Mouse (Mus musculus) right cerebral cortex, postnatal 4 days (tissue): ENCODE data around the gene Gpc6.

Experiments used
- DNase-seq: peaks from one replicate; pipeline ENCODE4 v3.0.0-alpha.2; 2022

Gene Gpc6

DNA sequence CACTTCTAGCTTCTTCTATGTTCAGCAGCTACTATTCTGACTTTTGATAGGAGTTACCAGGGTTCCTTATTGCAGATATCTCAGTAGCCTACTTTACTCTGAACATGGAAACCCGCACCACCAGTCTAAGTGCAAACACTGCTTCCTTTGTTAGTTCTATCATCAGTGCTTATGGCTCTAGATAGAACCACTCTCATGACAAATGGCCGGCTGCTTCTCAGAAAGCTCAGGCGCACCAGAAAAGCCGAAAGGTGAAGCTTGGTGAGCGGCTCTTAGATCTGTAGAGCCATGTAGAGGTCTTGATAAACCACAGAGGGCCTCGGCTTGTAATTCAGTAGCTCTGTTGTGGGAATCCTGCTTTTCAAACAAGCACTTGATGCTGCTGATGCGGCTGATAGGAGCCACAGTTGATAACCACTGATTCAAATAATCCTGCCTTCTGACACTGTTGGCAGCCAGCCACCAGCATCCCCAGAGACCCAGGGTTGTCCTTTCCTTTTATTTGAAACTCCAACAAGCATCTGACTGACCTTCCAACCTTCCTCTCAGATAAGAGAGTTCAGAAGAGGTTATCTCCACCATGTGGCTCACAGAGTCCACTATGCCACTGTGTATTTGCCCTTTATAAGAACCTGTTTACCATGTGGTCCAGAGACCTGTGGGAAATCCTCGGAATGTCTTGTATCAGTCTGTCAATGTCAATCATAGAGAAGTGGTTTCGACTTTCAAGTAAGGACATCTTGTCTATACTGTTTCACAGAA, 723.3 kb downstream of the Gpc6 start:
- DNase-seq: no peak

- no peak for DNase-seq
Observed at GRCm38 (mm10) chr14:117650141-117650540, 725.0 kb downstream of the Gpc6 start.

DNA sequence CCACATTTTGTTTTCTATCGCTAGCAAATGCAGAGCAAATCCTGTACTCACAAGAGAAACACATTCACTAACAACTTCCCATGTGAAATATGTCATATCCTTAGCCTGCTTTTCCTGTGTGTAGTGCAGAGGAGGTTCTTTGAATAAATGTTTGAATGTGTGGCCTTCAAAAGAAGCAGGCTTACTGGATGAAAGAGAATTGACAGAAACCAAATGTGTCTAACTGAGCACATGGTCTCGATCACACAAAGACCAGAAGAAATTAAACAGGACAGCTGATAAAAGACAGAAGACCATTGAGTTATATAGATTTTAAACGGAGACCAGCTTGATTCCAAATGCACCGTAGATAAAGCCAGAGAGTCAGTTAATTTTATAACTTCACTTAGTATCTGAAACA, 726.2 kb downstream of the Gpc6 start:
- DNase-seq: no peak

DNA sequence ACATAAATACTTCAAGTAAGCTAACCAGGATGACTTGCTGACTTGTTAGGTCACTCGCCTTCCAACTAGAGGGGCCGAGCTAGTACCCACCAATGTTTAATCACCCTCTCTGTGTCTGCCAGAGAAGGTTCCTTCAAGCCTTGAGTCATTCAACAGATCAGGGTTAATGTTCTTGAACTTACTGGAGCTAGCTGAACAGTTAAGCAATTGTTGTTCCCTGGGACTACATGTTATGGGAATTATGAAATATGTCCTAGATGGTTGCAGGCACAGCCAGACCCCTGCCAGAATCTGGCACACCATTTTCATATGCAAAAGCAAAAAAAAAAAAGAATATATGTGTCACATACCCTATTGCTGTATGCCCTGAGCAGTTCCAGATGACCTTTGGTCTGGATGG, 726.8 kb downstream of the Gpc6 start:
- no peak for DNase-seq

GRCm38 (mm10) chr14:117655382-117655781, 730.3 kb downstream of the Gpc6 start:
- DNase-seq: no peak

DNA sequence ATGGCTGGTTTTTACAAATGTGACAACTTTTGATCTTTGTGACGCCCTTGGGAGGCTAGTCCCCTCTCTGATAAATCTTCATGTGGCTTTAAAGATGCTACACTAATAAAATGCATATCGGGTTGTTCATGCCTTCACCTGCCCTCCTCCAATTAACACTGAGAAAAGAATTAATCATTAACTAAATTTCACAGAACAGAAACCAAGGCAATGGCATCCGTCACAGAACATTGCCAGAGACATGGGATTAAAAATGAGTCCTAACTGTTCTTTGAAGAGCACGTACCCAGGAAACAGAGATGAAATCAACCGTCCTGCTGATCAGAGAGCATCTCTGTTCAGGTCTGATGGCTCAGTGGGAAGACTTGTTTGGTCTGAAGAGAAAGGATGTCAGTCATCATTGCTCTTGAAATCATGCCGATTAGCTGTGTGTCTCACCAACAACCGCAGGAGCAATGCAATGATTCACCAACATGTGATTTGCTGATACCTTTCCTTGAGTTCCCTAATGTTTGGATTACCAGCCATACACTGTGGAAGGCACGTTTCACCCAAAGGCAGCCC, 734.2 kb downstream of the Gpc6 start:
- no peak for DNase-seq

- no peak for DNase-seq
Observed at GRCm38 (mm10) chr14:117662261-117662660, 737.1 kb downstream of the Gpc6 start.

- DNase-seq: no peak
Observed at GRCm38 (mm10) chr14:117664796-117665195, 739.7 kb downstream of the Gpc6 start.

DNA sequence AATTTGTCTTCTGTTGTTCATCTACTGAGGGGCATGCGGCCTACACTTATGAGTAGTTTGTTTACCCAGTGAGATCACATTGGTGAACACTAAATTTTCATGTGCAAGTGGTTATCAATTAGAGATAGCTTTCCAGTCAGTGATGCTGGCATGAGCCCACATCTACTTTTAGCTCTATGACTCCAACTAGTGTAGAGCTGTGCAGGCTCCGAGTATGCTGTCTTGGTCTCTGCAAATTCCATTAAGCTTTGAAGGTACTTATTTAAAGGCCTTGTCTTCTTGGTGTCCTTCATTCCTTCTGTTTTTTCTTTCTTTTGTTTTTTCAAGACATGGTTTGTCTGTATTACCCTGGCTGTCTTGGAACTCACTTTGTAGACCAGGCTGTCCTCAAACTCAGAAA, 741.0 kb downstream of the Gpc6 start:
- no peak for DNase-seq

GRCm38 (mm10) chr14:117673541-117673940, 748.4 kb downstream of the Gpc6 start:
- no peak for DNase-seq

GRCm38 (mm10) chr14:117674482-117674881, 749.4 kb downstream of the Gpc6 start:
- DNase-seq: no peak

- DNase-seq: no peak
Observed at GRCm38 (mm10) chr14:117679926-117680325, 754.8 kb downstream of the Gpc6 start.

- no peak for DNase-seq
Observed at GRCm38 (mm10) chr14:117681321-117681921, 756.3 kb downstream of the Gpc6 start.

DNA sequence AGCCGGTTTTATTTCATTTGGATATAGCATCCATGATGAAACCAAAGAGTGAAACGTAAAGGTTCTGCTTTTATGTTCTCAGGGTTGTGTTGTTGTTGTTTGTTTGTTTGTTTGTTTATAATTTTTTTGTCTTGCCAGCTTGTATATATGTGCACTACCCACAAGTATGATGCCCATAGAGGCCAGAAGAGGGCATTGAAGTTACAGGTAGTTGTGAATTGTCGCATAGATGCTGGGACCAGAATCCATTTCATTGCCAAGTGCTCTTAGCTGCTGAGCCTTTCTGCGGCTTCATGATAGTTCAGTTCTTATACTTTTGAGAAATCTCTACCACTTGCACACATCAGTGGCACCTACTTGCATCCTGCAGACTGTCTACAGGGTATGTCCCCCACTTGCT, 758.0 kb downstream of the Gpc6 start:
- no peak for DNase-seq

DNA sequence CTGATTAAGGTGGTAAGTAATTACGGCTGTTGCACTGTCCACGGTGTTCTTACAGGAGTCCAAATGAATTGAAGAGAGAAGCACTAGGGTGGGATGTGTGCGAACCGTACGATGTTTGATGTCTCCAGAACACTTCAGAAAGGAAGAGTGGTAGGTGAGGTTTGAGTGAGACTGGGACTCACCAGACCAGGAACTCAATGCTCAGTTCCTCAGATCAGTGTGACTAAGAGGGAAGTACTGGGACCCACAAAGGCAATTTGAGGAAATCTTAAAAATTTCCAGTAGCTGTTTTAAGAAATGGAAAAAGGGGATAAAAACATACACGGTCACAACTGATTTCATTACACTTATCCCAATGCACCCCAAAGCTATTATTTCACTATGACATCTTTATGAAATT, 764.7 kb downstream of the Gpc6 start:
- no peak for DNase-seq

DNA sequence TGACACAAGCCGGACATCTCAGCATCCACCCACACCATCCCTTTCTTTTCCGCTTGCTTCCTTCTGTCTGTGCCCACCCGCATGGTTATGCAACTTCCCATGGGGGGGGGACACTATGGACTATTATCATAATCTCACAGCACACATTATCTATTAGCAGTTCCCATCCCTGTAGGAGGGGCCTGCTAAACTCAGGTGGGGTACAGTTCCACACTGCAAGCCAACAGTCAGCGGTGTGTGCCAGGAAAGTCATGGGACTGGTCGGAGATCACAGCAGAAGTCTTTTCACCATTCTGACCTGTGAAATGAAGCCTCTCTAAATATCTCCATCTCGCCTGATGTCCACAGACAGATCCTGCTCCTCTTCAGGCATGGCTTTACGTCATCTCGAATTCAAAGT, 770.5 kb downstream of the Gpc6 start:
- no peak for DNase-seq

DNA sequence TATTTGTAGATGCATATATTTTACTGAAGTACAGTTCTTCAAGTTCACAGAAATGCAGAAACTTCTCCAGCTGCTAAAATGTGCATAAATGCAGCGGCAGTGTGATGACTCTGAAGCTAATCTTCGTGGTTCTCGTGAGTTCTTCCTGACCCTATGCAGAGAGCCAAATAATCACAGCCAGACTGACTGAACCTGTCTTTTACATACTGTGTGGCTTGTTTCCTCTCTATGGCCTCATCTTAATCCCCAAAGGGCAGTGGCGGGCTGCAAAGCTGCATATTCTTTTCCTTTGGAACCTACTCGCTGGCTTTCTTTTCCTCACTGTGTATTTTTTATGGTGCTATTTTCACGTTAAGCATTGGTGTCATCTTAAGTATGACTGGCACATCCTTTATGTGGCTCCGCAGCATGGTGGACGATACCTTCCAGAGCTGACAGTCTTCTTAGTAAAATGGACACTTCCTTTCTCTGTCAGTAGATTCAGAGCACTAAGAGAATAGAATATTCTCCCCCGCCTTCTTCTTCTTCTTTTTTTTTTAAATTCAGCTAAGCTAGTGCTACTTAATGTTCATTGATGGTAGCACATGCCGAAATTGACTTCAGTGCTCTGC, 775.7 kb downstream of the Gpc6 start:
- DNase-seq: no peak

GRCm38 (mm10) chr14:117708817-117709216, 783.7 kb downstream of the Gpc6 start:
- no peak for DNase-seq

DNA sequence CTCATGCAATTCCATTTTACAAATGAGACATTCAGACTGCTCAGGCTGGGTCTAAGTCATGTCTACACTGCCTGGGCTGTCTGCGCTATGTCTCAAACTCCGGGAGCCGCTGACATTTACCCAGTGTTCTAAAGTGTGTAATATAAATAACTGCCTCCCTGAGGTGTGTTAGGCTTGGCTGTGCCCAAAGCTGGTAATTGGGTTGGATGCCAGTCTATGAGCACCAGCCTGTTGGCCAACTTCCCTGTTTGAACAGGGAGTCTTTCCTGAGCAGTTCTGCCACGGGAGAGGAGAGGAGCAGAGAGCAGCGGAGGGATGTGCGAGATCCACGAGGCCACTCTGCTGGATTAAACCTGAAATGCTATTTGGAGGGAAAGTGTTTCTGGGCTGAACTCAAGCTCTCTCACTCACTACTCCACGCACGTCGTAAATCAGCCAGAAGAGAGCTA, 785.4 kb downstream of the Gpc6 start:
- DNase-seq: peak; percentile 8

- no peak for DNase-seq
Observed at GRCm38 (mm10) chr14:117712311-117712710, 787.2 kb downstream of the Gpc6 start.

DNA sequence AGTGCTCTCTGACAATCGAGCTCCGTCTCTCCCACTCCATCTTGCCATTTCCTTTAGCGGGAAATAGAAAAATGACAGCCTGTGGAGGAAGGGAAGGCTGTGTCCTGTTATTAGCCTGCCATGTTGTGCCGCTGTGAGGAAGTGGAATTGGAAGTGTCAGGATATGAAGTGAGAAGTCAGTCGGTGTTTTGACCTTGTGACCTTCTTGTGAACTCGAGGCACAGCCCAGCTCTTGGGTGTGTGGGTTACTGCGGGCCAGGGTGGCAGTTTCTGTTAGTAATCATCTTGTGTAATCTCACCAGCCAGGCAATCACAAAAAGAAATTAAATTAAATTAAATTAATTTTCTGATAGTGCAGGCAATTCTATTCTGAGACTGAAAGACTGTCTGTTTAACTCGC, 789.0 kb downstream of the Gpc6 start:
- DNase-seq: no peak

DNA sequence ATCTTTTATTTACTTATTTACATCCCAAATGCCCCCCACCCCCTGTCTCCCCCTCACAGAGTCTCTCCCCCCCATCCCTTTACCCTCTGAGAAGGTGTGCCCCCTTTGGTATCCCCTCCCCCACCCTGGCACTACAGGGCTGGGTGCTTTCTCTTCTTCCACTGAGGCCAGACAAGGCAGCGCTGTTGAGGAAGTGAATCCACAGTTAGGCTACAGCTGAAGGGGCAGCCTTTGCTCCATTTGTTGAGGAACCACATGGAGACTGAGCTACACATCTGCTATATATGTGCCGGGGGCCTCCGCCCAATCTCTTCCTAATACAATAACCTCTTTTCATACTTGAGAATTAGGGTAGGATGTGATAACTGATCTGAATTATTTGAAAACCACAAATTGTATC, 791.2 kb downstream of the Gpc6 start:
- DNase-seq: no peak

DNA sequence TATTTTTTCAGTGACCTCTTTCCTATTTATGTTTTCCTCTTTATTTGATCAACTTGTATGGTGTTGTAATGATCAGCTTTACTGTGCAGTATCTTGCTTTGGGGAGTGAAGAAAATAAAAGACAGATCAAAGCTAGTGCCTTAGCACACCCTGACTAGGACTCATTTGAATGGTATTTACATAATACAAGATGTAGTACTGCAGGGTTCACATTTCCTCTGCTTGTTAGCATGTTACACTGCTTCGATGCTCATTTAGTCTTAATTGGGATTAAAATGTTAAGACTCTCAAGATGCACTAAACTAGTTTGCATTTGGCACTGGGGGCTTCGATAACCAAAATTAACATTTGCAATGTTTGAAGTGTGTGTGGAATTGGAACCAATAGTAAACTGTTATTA, 803.6 kb downstream of the Gpc6 start:
- no peak for DNase-seq

DNA sequence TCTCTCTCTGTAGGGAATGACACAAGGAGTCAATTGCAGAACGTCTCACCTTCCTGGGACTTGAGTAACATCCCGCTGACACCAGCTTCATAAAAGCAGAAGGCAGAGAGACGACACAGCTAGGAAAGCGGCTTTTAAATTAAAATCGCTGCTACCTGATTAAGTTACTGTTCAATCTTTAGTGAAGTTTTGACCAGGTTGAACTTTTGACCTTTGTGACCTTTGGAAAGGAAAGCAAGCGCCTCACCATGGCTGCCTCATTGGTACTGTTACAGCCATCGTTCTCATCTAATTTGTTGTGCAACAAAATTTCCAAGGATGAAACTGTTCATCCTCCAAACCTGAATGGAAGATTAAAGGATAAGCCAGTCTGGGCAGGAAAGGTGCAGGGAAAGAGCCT, 830.1 kb downstream of the Gpc6 start:
- no peak for DNase-seq
